Mouse (Mus musculus) heart, postnatal 0 days (tissue): Measurements from ENCODE around the gene Krr1.

Experiments used
- CTCF ChIP-seq: IDR thresholded peaks from 2 replicates; pipeline ENCODE4 v1.5.1; 2016; ENCODE audit warnings: antibody characterized with exemption, control low read depth, low read depth
- EP300 ChIP-seq: IDR thresholded peaks from 2 replicates; pipeline ENCODE4 v1.6.1; 2016; ENCODE audit warnings: antibody characterized with exemption, low read depth

DNA sequence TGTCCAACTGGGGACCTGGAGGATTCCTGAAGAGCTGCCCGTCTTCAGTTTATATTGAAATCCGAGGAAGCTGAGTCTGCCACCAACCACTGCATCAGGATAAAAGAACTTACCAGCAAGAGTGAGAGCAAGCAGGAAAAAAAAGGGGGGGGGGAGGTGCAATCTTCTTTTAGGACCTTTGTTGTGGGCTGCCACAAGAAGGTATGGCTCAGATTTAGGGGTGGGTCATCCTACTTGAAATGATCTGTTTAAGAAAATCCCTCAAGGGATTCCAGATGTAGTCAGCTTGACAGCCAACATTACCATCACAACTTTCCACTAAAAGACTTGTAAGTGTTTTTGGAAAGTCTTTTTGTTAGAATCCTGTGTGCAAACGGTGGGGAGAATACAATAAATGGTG lies 27.3 kb downstream of the Krr1 start:
- TF ChIP-seq CTCF, result no peak
- no peak for TF ChIP-seq EP300
